Mouse (Mus musculus) forebrain, embryonic 12.5 days (tissue): ENCODE data around the gene Ppat. TPM values are rescaled to one million over a fixed set of nuclear protein-coding genes. Genes with fewer than 3 reads are reported as not detected.

Experiments
- ATAC-seq: fragments of 200-750 bp; cut with Nextera tagmentation; 2 replicates; pipeline ENCODE4 v1.8.0; 2017; ENCODE audit warnings: moderate TSS enrichment; ENCODE audit not compliant: low FRiP score
- H3K27ac ChIP-seq: fragments of 300-500 bp; sonication (generic); 2 replicates; pipeline ENCODE4 v1.5.1; 2016; ENCODE audit warnings: mild to moderate bottlenecking
- H3K27me3 ChIP-seq: fragments of 300-500 bp; sonication (generic); 2 replicates; pipeline ENCODE4 v1.6.1; 2016; ENCODE audit warnings: mild to moderate bottlenecking
- H3K36me3 ChIP-seq: fragments of 300-500 bp; sonication (generic); replicated peaks from 2 replicates; pipeline ENCODE4 v1.6.1; 2016; ENCODE audit warnings: mild to moderate bottlenecking
- H3K4me1 ChIP-seq: fragments of 300-500 bp; sonication (generic); 2 replicates; pipeline ENCODE4 v1.6.1; 2016
- H3K4me2 ChIP-seq: fragments of 300-500 bp; sonication (generic); 2 replicates; pipeline ENCODE4 v1.6.1; 2016; ENCODE audit warnings: mild to moderate bottlenecking, moderate library complexity
- H3K4me3 ChIP-seq: fragments of 300-500 bp; sonication (generic); replicated peaks from 2 replicates; pipeline ENCODE4 v1.5.1; 2016; ENCODE audit warnings: mild to moderate bottlenecking
- H3K9ac ChIP-seq: fragments of 300-500 bp; sonication (generic); 2 replicates; pipeline ENCODE4 v1.6.1; 2016; ENCODE audit warnings: mild to moderate bottlenecking
- H3K9me3 ChIP-seq: fragments of 300-500 bp; sonication (generic); 2 replicates; pipeline ENCODE4 v1.6.1; 2016
- WGBS: fragments of 180-500 bp; shearing (Covaris S2); methylation state at CpG from one replicate; pipeline ENCODE4 v1.1.7; 2016; 5-methylcytosine and 5-hydroxymethylcytosine counted together
- polyA plus RNA-seq: library from polyadenylated mRNA; unstranded; fragments of >200 nt; fragmentation: Nextera tagmentation; extraction: Ambion mirVana; gene quantifications from 2 replicates; pipeline ENCODE4 v1.2.1, GENCODE M21; 2016

Ppat gene
- polyA plus RNA-seq, 1 experiment from 2014 or later = 31.8 TPM

- Histone ChIP-seq H3K36me3 (peaks cover 82% of the 10 kb centered on the region), H3K4me3 (no peak overlapping the region), H3K27me3 (no peaks in the 10 kb centered on the region), H3K4me2 (no peak overlapping the region), H3K4me1 (no peaks in the 10 kb centered on the region), H3K9ac (no peak overlapping the region), H3K9me3 (no peaks in the 10 kb centered on the region), H3K27ac (no peak overlapping the region)
- 82% methylated on average over 11 of the region's 11 CpGs for WGBS
- no peak for ATAC-seq
These were observed 11.2 kb upstream of the Ppat start for GRCm38 (mm10) chr5:76962545-76962944.

DNA sequence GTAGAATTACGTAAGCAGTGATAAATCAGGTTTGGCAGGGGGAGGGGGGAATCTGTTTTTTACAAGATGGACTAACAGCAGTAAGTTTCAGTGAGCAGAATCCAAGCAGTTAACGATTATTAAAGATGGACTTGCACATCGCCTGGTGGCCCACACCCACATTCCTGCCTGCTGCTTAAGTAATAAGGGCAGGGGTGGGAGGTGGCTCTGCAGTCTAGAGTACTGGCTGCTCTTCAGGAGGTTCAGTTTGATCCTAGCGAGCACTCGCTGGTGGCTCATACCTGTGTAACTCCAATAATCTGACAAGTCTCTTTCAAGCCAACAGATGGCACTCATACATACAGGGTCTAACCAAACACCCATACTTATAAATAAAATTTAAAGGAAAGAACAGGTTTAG, 8.2 kb upstream of the Ppat start:
- Histone ChIP-seq H3K27ac (no peak overlapping the region), H3K4me1 (peaks cover under 1% of the 10 kb centered on the region; the same call in 1 of the 2 replicates), H3K27me3 (no peaks in the 10 kb centered on the region), H3K9ac (no peak overlapping the region), H3K9me3 (no peaks in the 10 kb centered on the region), H3K4me3 (no peak overlapping the region), H3K36me3 (peaks cover 76% of the 10 kb centered on the region), H3K4me2 (no peak overlapping the region)
- WGBS = 91% methylated on average over 5 of the region's 5 CpGs
- no peak for ATAC-seq

DNA sequence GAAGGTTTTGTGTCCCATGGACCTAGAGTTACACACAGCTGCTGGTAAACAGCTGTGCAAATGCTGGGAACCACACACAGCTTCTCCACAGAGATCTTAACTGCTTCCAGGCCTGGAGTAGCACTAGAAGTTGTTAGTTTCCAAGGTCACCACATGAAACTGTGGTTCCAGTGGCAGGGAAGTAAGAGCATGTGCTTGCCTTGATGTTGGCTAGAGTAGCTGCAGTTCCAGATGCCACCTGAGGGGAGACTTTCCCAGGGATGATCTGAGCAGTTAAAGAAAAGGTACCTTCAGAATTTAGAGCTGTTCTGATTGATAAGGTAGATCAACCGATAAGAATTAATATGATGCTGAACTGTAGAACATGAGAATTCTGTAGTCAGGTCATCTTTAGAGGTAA, 6.6 kb upstream of the Ppat start:
- Histone ChIP-seq H3K27ac (no peak overlapping the region), H3K9ac (no peak overlapping the region), H3K36me3 (peaks cover 62% of the 10 kb centered on the region), H3K4me3 (no peak overlapping the region), H3K9me3 (no peaks in the 10 kb centered on the region), H3K27me3 (no peaks in the 10 kb centered on the region), H3K4me1 (peaks cover 10% of the 10 kb centered on the region), H3K4me2 (no peak overlapping the region)
- no peak for ATAC-seq
- 95% methylated on average over 1 of the region's 1 CpGs for WGBS

DNA sequence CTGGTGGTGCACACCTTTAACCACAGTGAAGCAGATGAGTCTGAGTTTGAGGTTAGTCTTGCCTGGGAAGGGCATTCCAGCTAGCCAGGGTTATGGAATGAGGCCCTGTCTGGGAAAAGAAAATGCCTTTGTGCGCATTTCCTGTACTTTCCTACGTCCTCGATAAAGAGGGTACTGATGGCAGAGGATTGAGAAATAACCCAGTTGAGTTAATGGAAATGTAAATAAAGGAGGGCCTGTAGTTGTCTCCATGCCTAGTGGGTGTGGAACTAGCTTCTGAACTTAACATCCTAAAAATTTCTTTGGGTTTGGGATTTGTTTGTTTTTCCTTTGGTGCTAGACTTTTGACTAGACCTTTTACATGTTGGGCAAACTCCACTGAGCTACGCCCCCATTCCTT, 4.1 kb upstream of the Ppat start:
- Histone ChIP-seq H3K4me2 (no peak overlapping the region), H3K9me3 (no peaks in the 10 kb centered on the region), H3K9ac (no peak overlapping the region), H3K4me3 (no peak overlapping the region), H3K27ac (no peak overlapping the region), H3K36me3 (peaks cover 41% of the 10 kb centered on the region), H3K4me1 (peaks cover 23% of the 10 kb centered on the region), H3K27me3 (no peaks in the 10 kb centered on the region)
- no peak for ATAC-seq
- WGBS = 88% methylated on average over 4 of the region's 4 CpGs

DNA sequence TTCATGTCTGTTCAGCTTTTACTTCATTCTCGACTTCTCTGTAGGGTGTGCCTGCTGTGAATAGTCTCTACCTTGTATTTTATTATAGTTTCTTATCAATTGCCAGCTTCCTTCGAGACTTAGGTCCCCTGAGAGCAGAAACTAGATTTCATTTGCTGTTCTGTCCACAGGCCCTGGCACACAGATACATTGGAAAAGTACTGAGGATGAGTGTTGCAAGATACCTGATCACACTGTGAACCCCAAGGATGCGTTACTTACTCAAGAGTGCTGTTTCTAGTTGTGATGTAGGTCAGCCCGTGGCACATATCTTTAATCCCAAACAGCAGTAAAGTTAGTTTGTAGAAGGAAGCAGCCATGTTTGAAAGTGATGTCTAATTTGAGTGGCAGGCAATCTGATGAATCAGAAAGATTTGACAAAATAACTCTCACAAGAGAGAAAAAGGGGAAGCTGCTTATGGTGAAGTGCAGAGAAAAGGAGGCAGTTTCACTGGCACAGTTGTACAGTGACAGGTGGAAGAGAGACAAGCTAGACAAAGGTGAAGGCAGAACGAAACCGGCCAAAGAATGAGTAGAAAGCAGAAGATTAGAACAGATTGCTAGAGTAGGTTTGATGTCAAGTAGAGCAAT, 3.0 kb upstream of the Ppat start:
- H3K36me3 ChIP-seq = peaks cover 31% of the 10 kb centered on the region
- no peak overlapping the region for H3K4me3 ChIP-seq
- no peak for ATAC-seq
- no peak overlapping the region for H3K4me2 ChIP-seq
- H3K27ac ChIP-seq = no peak overlapping the region
- 88% methylated on average over 6 of the region's 6 CpGs for WGBS
- H3K4me1 ChIP-seq = peaks cover 34% of the 10 kb centered on the region
- no peaks in the 10 kb centered on the region for H3K9me3 ChIP-seq
- H3K9ac ChIP-seq = no peak overlapping the region
- H3K27me3 ChIP-seq = no peaks in the 10 kb centered on the region

DNA sequence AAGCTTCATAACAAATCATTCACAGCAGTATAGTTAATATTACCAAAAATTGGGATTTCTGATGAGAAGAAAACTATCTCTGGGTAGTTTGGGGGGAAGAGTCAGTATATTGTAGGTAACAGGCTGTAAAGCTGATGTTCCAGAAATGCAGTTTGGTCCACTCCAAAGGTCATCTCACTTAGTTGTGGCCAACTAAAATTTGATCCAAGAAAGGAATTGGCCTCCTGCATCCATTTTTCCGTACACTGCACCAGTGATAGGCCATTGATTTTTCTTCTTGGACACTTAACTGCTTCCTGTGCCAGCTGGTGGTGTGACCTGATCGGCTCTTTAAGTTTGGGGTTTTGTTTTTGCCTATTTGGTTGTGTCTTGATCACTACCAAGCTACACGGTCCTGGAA, 2.4 kb upstream of the Ppat start:
- Histone ChIP-seq H3K4me1 (peaks cover 35% of the 10 kb centered on the region), H3K9ac (no peak overlapping the region), H3K9me3 (no peaks in the 10 kb centered on the region), H3K4me3 (no peak overlapping the region), H3K36me3 (peaks cover 29% of the 10 kb centered on the region), H3K4me2 (no peak overlapping the region; the same call in 1 of the 2 replicates), H3K27ac (no peak overlapping the region), H3K27me3 (no peaks in the 10 kb centered on the region)
- 89% methylated on average over 3 of the region's 3 CpGs for WGBS
- no peak for ATAC-seq

DNA sequence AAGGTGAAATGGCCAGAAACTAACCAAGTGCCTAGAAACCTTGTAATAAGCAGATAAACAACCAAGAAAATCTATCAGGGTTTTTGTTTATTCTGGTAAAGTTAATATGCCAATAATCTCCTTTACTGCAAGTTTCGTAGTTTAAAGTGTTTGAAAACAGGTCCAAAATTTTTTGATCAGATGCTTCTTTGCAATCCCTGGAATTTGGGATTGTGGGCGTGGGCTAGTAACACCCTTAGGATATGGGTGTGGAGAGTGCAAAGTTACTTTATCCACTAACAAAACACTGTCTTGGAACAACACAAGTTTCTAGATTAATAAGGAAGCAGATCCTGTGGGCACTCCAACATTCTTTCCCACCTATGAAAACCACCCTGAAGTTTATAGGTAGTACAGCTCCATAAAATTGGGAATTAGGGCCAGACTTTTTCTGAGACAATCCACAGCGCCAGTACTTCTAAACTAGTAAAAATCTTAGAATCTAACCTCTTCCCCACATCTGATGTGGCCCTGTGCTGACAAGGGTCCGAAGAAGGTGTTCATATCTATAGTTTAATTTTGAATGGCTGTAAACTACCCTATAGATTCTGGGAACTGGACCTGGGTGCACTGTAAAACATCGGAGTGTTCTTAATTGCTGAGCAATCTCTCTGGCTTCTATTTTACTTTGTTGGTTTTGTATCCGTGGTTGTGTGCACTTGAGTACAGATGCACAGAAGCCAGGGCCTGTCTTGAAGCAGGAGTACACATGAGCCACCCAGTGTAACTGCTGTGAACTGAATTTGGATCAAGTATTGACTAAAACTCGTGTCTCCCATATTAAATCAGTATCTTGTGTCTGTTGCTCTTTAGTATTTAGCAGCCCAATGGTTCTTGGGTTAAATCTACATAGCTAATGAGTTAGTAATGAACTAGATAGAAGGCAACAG, 998 bp upstream of the Ppat start:
- Histone ChIP-seq H3K27me3 (no peaks in the 10 kb centered on the region), H3K4me3 (peak overlapping the region; percentile 77), H3K4me2 (peak overlapping the region; percentile 82), H3K9ac (peak overlapping the region; percentile 78), H3K4me1 (peaks cover 41% of the 10 kb centered on the region), H3K36me3 (peaks cover 26% of the 10 kb centered on the region), H3K27ac (peak overlapping the region; percentile 90; the same call in 1 of the 2 replicates), H3K9me3 (no peaks in the 10 kb centered on the region)
- WGBS = 19% methylated on average over 7 of the region's 7 CpGs
- ATAC-seq = no peak

- Histone ChIP-seq H3K4me1 (peaks cover 45% of the 10 kb centered on the region), H3K9me3 (no peaks in the 10 kb centered on the region), H3K4me2 (peak overlapping the region; percentile 82), H3K27me3 (no peaks in the 10 kb centered on the region), H3K36me3 (peaks cover 15% of the 10 kb centered on the region), H3K27ac (peak overlapping the region; percentile 90), H3K9ac (peak overlapping the region; percentile 75), H3K4me3 (peak overlapping the region; percentile 77)
- WGBS = under 1% methylated on average over 24 of the region's 24 CpGs
- peak; percentile 66 for ATAC-seq
These were observed 854 bp downstream of the Ppat start for GRCm38 (mm10) chr5:76950343-76951105.

DNA sequence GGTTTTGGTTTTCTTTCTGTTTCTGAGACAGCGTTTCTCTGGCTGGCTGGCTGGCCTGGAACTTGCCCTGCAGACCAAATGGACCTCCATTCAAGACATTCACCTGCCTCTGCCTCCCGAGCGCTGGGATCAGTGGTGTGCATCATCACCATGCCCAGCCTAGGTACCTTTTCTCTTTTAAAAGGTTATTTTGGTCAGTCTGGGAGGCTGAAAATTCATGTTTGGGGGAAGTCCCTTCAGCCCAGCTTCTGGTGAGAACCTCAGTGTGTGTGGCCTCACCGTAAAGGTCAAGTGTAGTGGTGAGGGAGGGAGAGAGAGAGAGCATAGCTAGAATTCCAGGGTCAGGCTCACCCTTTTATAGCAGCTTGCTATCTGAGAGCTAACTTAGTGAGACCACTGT, 3.6 kb downstream of the Ppat start:
- no peaks in the 10 kb centered on the region for H3K27me3 ChIP-seq
- H3K4me3 ChIP-seq = no peak overlapping the region
- no peak overlapping the region for H3K4me2 ChIP-seq
- H3K36me3 ChIP-seq = peaks cover 21% of the 10 kb centered on the region; the same call in 1 of the 2 replicates
- whole genome bisulfite sequencing = 95% methylated on average over 4 of the region's 4 CpGs
- no peak for ATAC-seq
- no peaks in the 10 kb centered on the region for H3K9me3 ChIP-seq
- H3K27ac ChIP-seq = no peak overlapping the region
- H3K9ac ChIP-seq = no peak overlapping the region
- peaks cover 39% of the 10 kb centered on the region for H3K4me1 ChIP-seq

- WGBS = 94% methylated on average over 4 of the region's 4 CpGs
- H3K4me2 ChIP-seq = no peak overlapping the region
- ATAC-seq = no peak
- H3K9me3 ChIP-seq = no peaks in the 10 kb centered on the region
- no peak overlapping the region for H3K27ac ChIP-seq
- peaks cover 33% of the 10 kb centered on the region for H3K4me1 ChIP-seq
- H3K36me3 ChIP-seq = peaks cover 21% of the 10 kb centered on the region; the same call in 1 of the 2 replicates
- H3K9ac ChIP-seq = no peak overlapping the region
- H3K4me3 ChIP-seq = no peak overlapping the region
- H3K27me3 ChIP-seq = no peaks in the 10 kb centered on the region
These were observed 4.2 kb downstream of the Ppat start for GRCm38 (mm10) chr5:76947142-76947541.

GRCm38 (mm10) chr5:76945678-76946033, 5.7 kb downstream of the Ppat start:
- no peaks in the 10 kb centered on the region for H3K9me3 ChIP-seq
- H3K27me3 ChIP-seq = no peaks in the 10 kb centered on the region
- H3K4me2 ChIP-seq = no peak overlapping the region
- H3K4me3 ChIP-seq = no peak overlapping the region
- H3K27ac ChIP-seq = no peak overlapping the region
- WGBS = 65% methylated on average over 2 of the region's 2 CpGs
- peaks cover 30% of the 10 kb centered on the region for H3K4me1 ChIP-seq
- peaks cover 23% of the 10 kb centered on the region for H3K36me3 ChIP-seq
- H3K9ac ChIP-seq = no peak overlapping the region
- no peak for ATAC-seq

DNA sequence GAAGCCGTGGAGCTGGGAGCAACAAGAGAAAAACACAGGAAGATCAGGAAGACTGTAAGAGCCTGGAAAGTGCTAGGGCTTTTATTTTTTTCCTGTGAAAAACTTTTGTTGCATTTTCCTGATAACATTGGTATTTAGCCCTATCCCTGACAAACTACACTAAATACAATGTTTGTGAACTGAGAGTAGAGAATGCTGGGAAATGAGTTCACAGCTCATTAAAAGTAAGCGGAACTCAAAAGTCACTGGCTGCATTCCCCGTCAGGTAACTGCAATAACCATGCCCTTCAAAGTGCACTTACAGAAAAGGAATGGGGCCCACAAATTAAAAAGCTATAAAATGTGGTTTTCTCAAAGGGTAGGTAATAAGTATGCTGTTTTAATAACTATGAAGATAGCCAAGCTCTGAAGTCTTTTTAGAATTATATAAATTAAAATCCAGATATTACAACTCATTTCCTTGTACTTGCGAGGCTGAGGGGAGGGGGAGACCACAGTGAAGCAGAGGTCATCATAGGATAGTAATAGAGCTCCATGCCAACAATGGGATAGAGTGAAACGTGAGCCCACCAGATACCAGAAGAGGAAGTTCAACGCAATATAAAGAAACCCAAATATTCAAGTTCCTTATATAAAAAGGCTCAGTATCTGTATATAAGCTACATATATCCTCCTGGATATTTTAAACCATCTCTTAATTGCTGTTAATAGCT, 6.3 kb downstream of the Ppat start:
- no peak for ATAC-seq
- Histone ChIP-seq H3K36me3 (peaks cover 28% of the 10 kb centered on the region), H3K9ac (no peak overlapping the region), H3K9me3 (no peaks in the 10 kb centered on the region), H3K4me2 (no peak overlapping the region), H3K4me3 (no peak overlapping the region), H3K27me3 (no peaks in the 10 kb centered on the region), H3K4me1 (peaks cover 25% of the 10 kb centered on the region), H3K27ac (no peak overlapping the region)
- 78% methylated on average over 6 of the region's 6 CpGs for WGBS
